8 mouse cellular contexts compared by ENCODE assay signal in the genomic region with DNA sequence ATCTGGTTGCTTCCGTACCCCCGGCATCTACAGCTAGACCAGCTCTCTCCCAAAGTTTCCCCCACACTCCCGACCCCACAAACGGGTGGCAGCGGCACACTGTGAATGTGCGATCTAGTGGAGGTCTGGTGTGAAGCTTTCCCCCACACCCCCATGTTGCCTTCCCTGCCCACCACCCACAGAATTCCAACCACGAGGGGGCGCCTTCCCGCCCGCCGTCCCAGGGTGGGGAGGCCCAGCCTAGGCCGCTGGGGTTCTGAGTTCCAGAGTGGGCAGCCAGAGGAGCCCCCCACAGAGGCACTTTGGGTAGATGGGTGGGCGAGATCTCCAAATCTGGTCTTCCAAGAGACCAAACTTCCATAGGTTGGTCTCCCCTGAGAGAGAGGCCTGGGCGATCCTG. TPM values are rescaled to one million over a fixed set of nuclear protein-coding genes. Genes with fewer than 3 reads are reported as not detected.
A peak's percentile ranks its signal among the peaks of the same experiment; 100 is the strongest.
DNase-seq lines count a peak whose midpoint lies in the region; ATAC-seq and TF ChIP-seq lines count a peak whose summit lies in the region.

No protein-coding gene starts in this region.

- H3K36me3 ChIP-seq in MEL (ENCODE audit: control insufficient read depth in 1 of 2, insufficient read depth in 2 of 2, low read length in 2 of 2): no peaks in the 10 kb centered on the region
- H3K36me3 ChIP-seq in embryonic facial prominence, embryonic 14.5 days (ENCODE audit: control insufficient read depth, insufficient read depth, low read length): no peaks in the 10 kb centered on the region
- no peaks in the 10 kb centered on the region for H3K36me3 ChIP-seq in neural tube, embryonic 11.5 days (ENCODE audit: control insufficient read depth, insufficient read depth, low read length)

- DNase-seq in layer of hippocampus, adult 2 months (ENCODE audit: low spot score in 2 of 2): no peak
- no peak for DNase-seq in layer of hippocampus, postnatal 25 days (ENCODE audit: extremely low spot score in 1 of 2, low spot score in 1 of 2)
- no peak for DNase-seq in MEL (ENCODE audit: low read depth, low spot score)
- DNase-seq in embryonic facial prominence, embryonic 14.5 days (ENCODE audit: low spot score): no peak
- no peak for DNase-seq in neural tube, embryonic 11.5 days (ENCODE audit: low spot score)
- DNase-seq in cerebellum, adult 11 months: no peak
- no peak for DNase-seq in cerebellum, postnatal 25 days
- DNase-seq in cerebellum, adult 2 months: no peak

- no peaks in the 10 kb centered on the region for H3K79me2 ChIP-seq in MEL (ENCODE audit: control insufficient read depth, insufficient read depth, low read length, poor library complexity)

- 21% methylated on average over 13 of the region's 14 CpGs for WGBS in embryonic facial prominence, embryonic 14.5 days
- WGBS in neural tube, embryonic 11.5 days: 44% methylated on average over 14 of the region's 14 CpGs
- 42% methylated on average over 14 of the region's 14 CpGs for WGBS in cerebellum, adult 2 months

- no peaks in the 10 kb centered on the region for H3K4me1 ChIP-seq in MEL (ENCODE audit: control insufficient read depth in 1 of 2, insufficient read depth in 2 of 2, low read length in 2 of 2)
- 0 out of 2 replicates have a peak, but pooled peaks cover 2% of the 10 kb centered on the region for H3K4me1 ChIP-seq in embryonic facial prominence, embryonic 14.5 days (ENCODE audit: control insufficient read depth, insufficient read depth, low read length)
- H3K4me1 ChIP-seq in neural tube, embryonic 11.5 days (ENCODE audit: control insufficient read depth, insufficient read depth, low read length): peaks cover 10% of the 10 kb centered on the region
- peaks cover 9% of the 10 kb centered on the region for H3K4me1 ChIP-seq in cerebellum, adult 2 months (ENCODE audit: control insufficient read depth, insufficient read depth, low read length)

- H3K4me3 ChIP-seq in layer of hippocampus, adult 2 months: peak overlapping the region; percentile 42
- no peak overlapping the region for H3K4me3 ChIP-seq in MEL (ENCODE audit: control insufficient read depth in 1 of 2, insufficient read depth in 1 of 2, low read depth in 2 of 2, low read length in 2 of 2)
- H3K4me3 ChIP-seq in embryonic facial prominence, embryonic 14.5 days (ENCODE audit: low read depth, low read length): peak overlapping the region; percentile 34
- peak overlapping the region; percentile 28 for H3K4me3 ChIP-seq in neural tube, embryonic 11.5 days (ENCODE audit: low read depth, low read length)
- no peak overlapping the region for H3K4me3 ChIP-seq in cerebellum, adult 2 months (replicated peaks; ENCODE audit: insufficient read depth, low read depth, low read length)

- peaks cover 3 to 10% of the 10 kb centered on the region in 2 experiments for H3K27me3 ChIP-seq in MEL (ENCODE audit: control insufficient read depth in 1 of 2, insufficient read depth in 2 of 2, low read length in 2 of 2)
- H3K27me3 ChIP-seq in embryonic facial prominence, embryonic 14.5 days (replicated peaks; ENCODE audit: control insufficient read depth, insufficient read depth, low read length): peaks cover 46% of the 10 kb centered on the region
- peaks cover 42% of the 10 kb centered on the region for H3K27me3 ChIP-seq in neural tube, embryonic 11.5 days (ENCODE audit: control insufficient read depth, insufficient read depth, low read length)
- H3K27me3 ChIP-seq in cerebellum, adult 2 months (ENCODE audit: control insufficient read depth, insufficient read depth, low read length): peaks cover 3% of the 10 kb centered on the region; the same call in 1 of the 2 replicates

- no peak for TF ChIP-seq RAD21 in MEL (IDR thresholded peaks at IDR 0.05; ENCODE audit: low read depth, low read length)

- TF ChIP-seq EP300 in MEL (IDR thresholded peaks at IDR 0.05; ENCODE audit: low read depth in 1 of 2, low read length in 2 of 2): no peak

- H3K9me3 ChIP-seq in MEL (replicated peaks; ENCODE audit: insufficient read depth, low read length): no peaks in the 10 kb centered on the region
- no peaks in the 10 kb centered on the region for H3K9me3 ChIP-seq in embryonic facial prominence, embryonic 14.5 days (ENCODE audit: control insufficient read depth, low read length)
- no peaks in the 10 kb centered on the region for H3K9me3 ChIP-seq in neural tube, embryonic 11.5 days (ENCODE audit: control insufficient read depth, low read length)

- H3K27ac ChIP-seq in layer of hippocampus, adult 2 months: peak overlapping the region; percentile 70; the same call in 1 of the 2 replicates
- H3K27ac ChIP-seq in MEL (ENCODE audit: control insufficient read depth, low read depth, low read length): no peak overlapping the region
- H3K27ac ChIP-seq in embryonic facial prominence, embryonic 14.5 days (replicated peaks; ENCODE audit: low read depth, low read length): no peak overlapping the region
- H3K27ac ChIP-seq in neural tube, embryonic 11.5 days (ENCODE audit: low read depth, low read length): no peak overlapping the region
- H3K27ac ChIP-seq in cerebellum, adult 2 months (ENCODE audit: insufficient read depth, low read length): no peak overlapping the region

- no peak for TF ChIP-seq POLR2A in MEL (IDR thresholded peaks at IDR 0.05; ENCODE audit: control insufficient read depth in 1 of 2, insufficient read depth in 1 of 2, low read depth in 1 of 2, low read length in 2 of 2, poor library complexity in 1 of 2)
- TF ChIP-seq POLR2A in cerebellum, adult 2 months (IDR thresholded peaks at IDR 0.05; ENCODE audit: borderline replicate concordance, insufficient read depth, low read length): no peak

- TF ChIP-seq CTCF in layer of hippocampus, adult 2 months (conservative IDR thresholded peaks at IDR 0.05): peak; percentile 56
- TF ChIP-seq CTCF in MEL (IDR thresholded peaks at IDR 0.05 in 2 of 3, conservative IDR thresholded peaks at IDR 0.05 in 1 of 3; ENCODE audit: control insufficient read depth in 1 of 3, insufficient read depth in 1 of 3, low read depth in 2 of 3, low read length in 3 of 3, poor library complexity in 1 of 3, severe bottlenecking in 1 of 3): peak; percentile 12 to 61 (median 32); a peak in 4 of 6 replicates
- no peak for TF ChIP-seq CTCF in cerebellum, adult 2 months (IDR thresholded peaks at IDR 0.05; ENCODE audit: borderline replicate concordance, insufficient read depth, low read depth, low read length)

- no peak overlapping the region for H3K9ac ChIP-seq in MEL (ENCODE audit: control insufficient read depth, low read depth, low read length, poor library complexity, severe bottlenecking)
- peak overlapping the region; percentile 42; the same call in 1 of the 2 replicates for H3K9ac ChIP-seq in embryonic facial prominence, embryonic 14.5 days (ENCODE audit: low read depth, low read length)
- peak overlapping the region; percentile 46 for H3K9ac ChIP-seq in neural tube, embryonic 11.5 days (ENCODE audit: low read length)

- no peak for ATAC-seq in embryonic facial prominence, embryonic 14.5 days (ENCODE audit: low read depth)
- no peak for ATAC-seq in neural tube, embryonic 11.5 days (ENCODE audit: insufficient read depth, low FRiP score, low TSS enrichment)

- H3K4me2 ChIP-seq in embryonic facial prominence, embryonic 14.5 days (ENCODE audit: low read depth, low read length): peak overlapping the region; percentile 42
- no peak overlapping the region for H3K4me2 ChIP-seq in neural tube, embryonic 11.5 days (ENCODE audit: low read depth)

TF ChIP-seq in MEL, 35 proteins besides CTCF, POLR2A, EP300 and RAD21 (continues in another document):
- TF ChIP-seq POLR2AphosphoS2 (IDR thresholded peaks at IDR 0.05; ENCODE audit: low read length) (no peak), MAX (IDR thresholded peaks at IDR 0.05; ENCODE audit: low read length) (no peak)

RNA-seq across cellular contexts. Expression of gene Sox10, which starts 2.2 kb away (rescaled TPM):
- 10 to 100 TPM; 27.7 to 30.4 TPM for total RNA-seq in layer of hippocampus, adult 2 months (2021)
- 10 to 100 TPM; 38.5 to 41.2 TPM for total RNA-seq in layer of hippocampus, postnatal 25 days (2021)
- total RNA-seq in MEL (2012; rRNA removed): not detected in 2 replicates
- polyA plus RNA-seq in MEL (2012; ENCODE audit: insufficient read depth in 1 of 2, insufficient read length in 2 of 2, low read depth in 1 of 2, low replicate concordance in 2 of 2, missing spikeins in 1 of 2): not detected
- polyA plus RNA-seq in embryonic facial prominence, embryonic 14.5 days (2014; fragmentation: Nextera tagmentation; extraction: Ambion mirVana): 16.2 and 17.7 TPM in 2 replicates
- 25.3 and 32.9 TPM in 2 replicates for polyA plus RNA-seq in neural tube, embryonic 11.5 days (2014; fragmentation: Nextera tagmentation; extraction: Ambion mirVana)
- polyA plus RNA-seq in cerebellum, adult 2 months (2012; rRNA removed): 68.1 and 80.8 TPM in 2 replicates

RNA-seq across cellular contexts. Expression of gene 1700088E04Rik, which starts 21.8 kb away (rescaled TPM):
- total RNA-seq in layer of hippocampus, adult 2 months (2021): 10 to 100 TPM in 1 of 2 experiments, 1 to 10 TPM in 1; 8.8 to 10.3 TPM
- 1 to 10 TPM; 9.1 to 9.6 TPM for total RNA-seq in layer of hippocampus, postnatal 25 days (2021)
- 4.0 and 4.9 TPM in 2 replicates for total RNA-seq in MEL (2012; rRNA removed)
- polyA plus RNA-seq in MEL (2012; ENCODE audit: insufficient read depth in 1 of 2, insufficient read length in 2 of 2, low read depth in 1 of 2, low replicate concordance in 2 of 2, missing spikeins in 1 of 2): 1 to 10 TPM in 1 of 2 experiments, not detected in 1; 9.3 TPM
- polyA plus RNA-seq in embryonic facial prominence, embryonic 14.5 days (2014; fragmentation: Nextera tagmentation; extraction: Ambion mirVana): 8.5 and 12.2 TPM in 2 replicates
- polyA plus RNA-seq in neural tube, embryonic 11.5 days (2014; fragmentation: Nextera tagmentation; extraction: Ambion mirVana): 8.8 and 9.4 TPM in 2 replicates
- 6.7 and 10.8 TPM in 2 replicates for polyA plus RNA-seq in cerebellum, adult 2 months (2012; rRNA removed)

RNA-seq across cellular contexts. Expression of gene Polr2f, which starts 22.0 kb away (rescaled TPM):
- total RNA-seq in layer of hippocampus, adult 2 months (2021): 100 to 1,000 TPM in 1 of 2 experiments, 10 to 100 TPM in 1; 97.9 to 103 TPM
- total RNA-seq in layer of hippocampus, postnatal 25 days (2021): 100 to 1,000 TPM; 104 to 112 TPM
- 362 and 423 TPM in 2 replicates for total RNA-seq in MEL (2012; rRNA removed)
- 100 to 1,000 TPM in 1 of 2 experiments, not detected in 1; 510 TPM for polyA plus RNA-seq in MEL (2012; ENCODE audit: insufficient read depth in 1 of 2, insufficient read length in 2 of 2, low read depth in 1 of 2, low replicate concordance in 2 of 2, missing spikeins in 1 of 2)
- 305 TPM in 2 replicates for polyA plus RNA-seq in embryonic facial prominence, embryonic 14.5 days (2014; fragmentation: Nextera tagmentation; extraction: Ambion mirVana)
- 301 and 311 TPM in 2 replicates for polyA plus RNA-seq in neural tube, embryonic 11.5 days (2014; fragmentation: Nextera tagmentation; extraction: Ambion mirVana)
- 107 and 110 TPM in 2 replicates for polyA plus RNA-seq in cerebellum, adult 2 months (2012; rRNA removed)

RNA-seq across cellular contexts. Expression of gene Micall1, which starts 54.1 kb away (rescaled TPM):
- 10 to 100 TPM; 31.4 to 35.3 TPM for total RNA-seq in layer of hippocampus, adult 2 months (2021)
- 10 to 100 TPM; 34.3 to 41.6 TPM for total RNA-seq in layer of hippocampus, postnatal 25 days (2021)
- total RNA-seq in MEL (2012; rRNA removed): 4.1 and 4.8 TPM in 2 replicates
- 10 to 100 TPM in 1 of 2 experiments, not detected in 1; 13.5 TPM for polyA plus RNA-seq in MEL (2012; ENCODE audit: insufficient read depth in 1 of 2, insufficient read length in 2 of 2, low read depth in 1 of 2, low replicate concordance in 2 of 2, missing spikeins in 1 of 2)
- 10.5 and 10.8 TPM in 2 replicates for polyA plus RNA-seq in embryonic facial prominence, embryonic 14.5 days (2014; fragmentation: Nextera tagmentation; extraction: Ambion mirVana)
- 6.8 and 7.9 TPM in 2 replicates for polyA plus RNA-seq in neural tube, embryonic 11.5 days (2014; fragmentation: Nextera tagmentation; extraction: Ambion mirVana)
- 35.9 and 37.0 TPM in 2 replicates for polyA plus RNA-seq in cerebellum, adult 2 months (2012; rRNA removed)

Comparison
In these comparisons a context has a peak if more than half of its experiments do, and no peak if none do; other contexts are left out.
1. H3K4me3 ChIP-seq: peak in layer of hippocampus, adult 2 months (single experiment), embryonic facial prominence, embryonic 14.5 days (single experiment) and neural tube, embryonic 11.5 days (single experiment); none in MEL (0 of 2) and cerebellum, adult 2 months (single experiment).
2. RNA of gene Sox10, which starts 2.2 kb away (polyA plus RNA-seq): 68.1 to 80.8 TPM in cerebellum, adult 2 months, 25.3 to 32.9 TPM in neural tube, embryonic 11.5 days and 16.2 to 17.7 TPM in embryonic facial prominence, embryonic 14.5 days; not detected in MEL; every median in the first group is over 10 times any median in the second.